Mouse (Mus musculus): ENCODE results near the gene Mgat4e. TPM values are rescaled to one million over a fixed set of nuclear protein-coding genes. Genes with fewer than 3 reads are reported as not detected.

Mgat4e gene
- total and polyA plus RNA-seq, 3 experiments: 0.08 to 0.17 TPM; not detected in 1

DNA sequence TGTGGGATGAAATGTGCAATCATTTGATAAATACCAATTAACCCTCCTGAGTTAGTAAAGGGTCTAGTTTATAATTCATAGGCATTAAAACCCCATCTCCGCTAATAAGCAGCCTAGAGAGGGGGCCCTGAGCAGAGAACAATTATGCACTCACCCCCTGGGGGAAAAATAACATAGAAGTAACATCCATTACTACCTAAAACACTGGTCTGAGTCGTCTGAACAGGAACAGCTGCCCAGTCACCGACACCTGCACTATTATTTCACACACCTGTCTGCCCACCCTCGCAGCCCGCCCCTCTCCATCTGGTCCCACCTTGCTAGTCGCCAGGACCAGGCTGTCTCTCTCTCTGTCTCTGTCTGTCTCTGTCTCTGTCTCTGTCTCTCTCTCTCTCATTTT, 36.9 kb downstream of the Mgat4e start:
- Histone ChIP-seq H3K9me3 (replicated peaks; ENCODE audit: insufficient read depth, low read length) (no peaks in the 10 kb centered on the region), H3K4me1 (ENCODE audit: control insufficient read depth in 1 of 2, insufficient read depth in 2 of 2, low read length in 2 of 2) (peaks cover 2 to 9% of the 10 kb centered on the region in 2 experiments; a peak in 3 of 4 replicates), H3K27me3 (ENCODE audit: control insufficient read depth in 1 of 2, insufficient read depth in 2 of 2, low read length in 2 of 2) (no peaks in the 10 kb centered on the region), H3K9ac (ENCODE audit: control insufficient read depth, low read depth, low read length, poor library complexity, severe bottlenecking) (no peak overlapping the region), H3K4me3 (ENCODE audit: control insufficient read depth in 1 of 2, insufficient read depth in 1 of 2, low read depth in 2 of 2, low read length in 2 of 2) (no peak overlapping the region), H3K27ac (ENCODE audit: control insufficient read depth, low read depth, low read length) (no peak overlapping the region), H3K79me2 (ENCODE audit: control insufficient read depth, insufficient read depth, low read length, poor library complexity) (no peaks in the 10 kb centered on the region), H3K36me3 (ENCODE audit: control insufficient read depth in 1 of 2, insufficient read depth in 2 of 2, low read length in 2 of 2) (peaks cover 2 to 3% of the 10 kb centered on the region in 2 experiments; a peak in 3 of 4 replicates)
- no peak for TF ChIP-seq GATA1 (IDR thresholded peaks at IDR 0.05; ENCODE audit: low read depth, low read length)
- TF ChIP-seq USF2 (IDR thresholded peaks at IDR 0.05; ENCODE audit: borderline replicate concordance in 1 of 2, insufficient read depth in 1 of 2, low read depth in 1 of 2, low read length in 2 of 2): no peak
- TF ChIP-seq NELFE (IDR thresholded peaks at IDR 0.05; ENCODE audit: low read depth, low read length): no peak
- TF ChIP-seq ZNF384 (IDR thresholded peaks at IDR 0.05; ENCODE audit: low read depth, low read length): no peak
- no peak for TF ChIP-seq CHD1 (IDR thresholded peaks at IDR 0.05; ENCODE audit: low read depth, low read length)
- TF ChIP-seq USF1 (IDR thresholded peaks at IDR 0.05; ENCODE audit: low read depth, low read length): no peak
- TF ChIP-seq POLR2A (IDR thresholded peaks at IDR 0.05; ENCODE audit: control insufficient read depth in 1 of 2, insufficient read depth in 1 of 2, low read depth in 1 of 2, low read length in 2 of 2, poor library complexity in 1 of 2): no peak
- TF ChIP-seq HCFC1 (IDR thresholded peaks at IDR 0.05; ENCODE audit: low read depth, low read length): no peak
- TF ChIP-seq GABPA (IDR thresholded peaks at IDR 0.05; ENCODE audit: low read depth, low read length): no peak
- TF ChIP-seq MXI1 (IDR thresholded peaks at IDR 0.05; ENCODE audit: low read depth, low read length): no peak
- TF ChIP-seq ETS1 (IDR thresholded peaks at IDR 0.05; ENCODE audit: low read depth, low read length): no peak
- no peak for TF ChIP-seq MAZ (IDR thresholded peaks at IDR 0.05; ENCODE audit: low read depth, low read length)
- no peak for TF ChIP-seq E2F4 (IDR thresholded peaks at IDR 0.05; ENCODE audit: borderline replicate concordance, low read depth, low read length)
- no peak for TF ChIP-seq CHD2 (IDR thresholded peaks at IDR 0.05; ENCODE audit: low read length)
- no peak for DNase-seq (ENCODE audit: low read depth, low spot score)

DNA sequence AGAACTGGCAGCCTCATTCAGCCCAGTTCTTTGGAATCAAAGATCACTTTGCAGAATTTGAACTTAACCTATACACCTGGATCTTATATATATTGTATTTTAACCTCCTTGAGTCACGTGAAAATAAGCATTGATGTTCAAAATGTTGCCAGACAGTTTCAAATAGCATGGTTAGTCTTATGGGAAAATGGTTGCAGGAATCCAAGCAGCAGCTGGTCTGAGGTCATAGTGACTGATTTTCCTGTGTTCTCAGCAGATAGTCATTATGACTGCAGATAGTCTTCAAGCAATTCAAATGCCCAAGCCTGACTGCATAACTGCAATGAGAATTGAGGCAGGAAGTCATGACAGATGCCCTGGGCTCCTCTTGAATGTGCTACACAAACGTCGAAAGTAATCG, 37.3 kb downstream of the Mgat4e start:
- H3K4me3 ChIP-seq (ENCODE audit: control insufficient read depth in 1 of 2, insufficient read depth in 1 of 2, low read depth in 2 of 2, low read length in 2 of 2): no peak overlapping the region
- H3K9ac ChIP-seq (ENCODE audit: control insufficient read depth, low read depth, low read length, poor library complexity, severe bottlenecking): no peak overlapping the region
- no peaks in the 10 kb centered on the region for H3K9me3 ChIP-seq (replicated peaks; ENCODE audit: insufficient read depth, low read length)
- H3K4me1 ChIP-seq (ENCODE audit: control insufficient read depth in 1 of 2, insufficient read depth in 2 of 2, low read length in 2 of 2): peaks cover 2 to 9% of the 10 kb centered on the region in 2 experiments; a peak in 3 of 4 replicates
- peaks cover 2% of the 10 kb centered on the region in 2 experiments; a peak in 2 of 4 replicates for H3K36me3 ChIP-seq (ENCODE audit: control insufficient read depth in 1 of 2, insufficient read depth in 2 of 2, low read length in 2 of 2)
- H3K27ac ChIP-seq (ENCODE audit: control insufficient read depth, low read depth, low read length): no peak overlapping the region
- no peaks in the 10 kb centered on the region for H3K27me3 ChIP-seq (ENCODE audit: control insufficient read depth in 1 of 2, insufficient read depth in 2 of 2, low read length in 2 of 2)
- no peaks in the 10 kb centered on the region for H3K79me2 ChIP-seq (ENCODE audit: control insufficient read depth, insufficient read depth, low read length, poor library complexity)
- no peak for DNase-seq (ENCODE audit: low read depth, low spot score)
- TF ChIP-seq ZKSCAN1 (IDR thresholded peaks at IDR 0.05; ENCODE audit: low read depth, low read length): no peak
- TF ChIP-seq BHLHE40 (IDR thresholded peaks at IDR 0.05; ENCODE audit: borderline replicate concordance, low read depth, low read length): no peak
- no peak for TF ChIP-seq SMC3 (IDR thresholded peaks at IDR 0.05; ENCODE audit: low read depth, low read length)
- TF ChIP-seq CTCF (IDR thresholded peaks at IDR 0.05 in 2 of 3, conservative IDR thresholded peaks at IDR 0.05 in 1 of 3; ENCODE audit: control insufficient read depth in 1 of 3, insufficient read depth in 1 of 3, low read depth in 2 of 3, low read length in 3 of 3, poor library complexity in 1 of 3, severe bottlenecking in 1 of 3): no peak

All from MEL (cell line).